Mouse (Mus musculus) megakaryocyte, embryonic 14.5 days (primary cell): ENCODE results near the gene Cdk5.

Experiments
- FLI1 ChIP-seq: IDR thresholded peaks from 2 replicates; pipeline ENCODE4 v1.6.1; 2012; ENCODE audit warnings: low read length, inconsistent platforms, mixed read lengths
- GATA1 ChIP-seq: IDR thresholded peaks from 3 replicates; pipeline ENCODE4 v1.6.1; 2012; ENCODE audit warnings: mixed read lengths, low read length, inconsistent platforms, borderline replicate concordance

DNA sequence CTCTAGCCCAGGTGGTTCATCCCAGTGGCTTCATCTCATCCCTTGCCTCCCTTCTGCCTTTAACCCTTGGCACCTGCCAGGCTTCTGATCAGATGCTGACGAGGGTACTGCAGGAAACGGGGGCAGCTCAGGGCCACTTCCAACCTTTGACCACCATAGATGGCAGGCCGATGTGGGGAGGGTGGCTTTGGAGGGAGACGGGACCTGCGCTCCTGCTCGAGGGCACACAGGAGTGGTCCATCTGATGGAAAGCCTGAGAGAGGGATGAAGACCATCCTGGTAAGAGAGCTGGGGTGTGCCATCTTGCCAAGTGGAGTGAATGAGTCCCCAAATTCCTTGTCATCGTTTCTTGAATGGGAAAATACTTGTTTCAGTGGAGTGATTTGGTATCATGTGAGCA is 19.9 kb upstream of the Cdk5 start:
- no peak for TF ChIP-seq GATA1
- TF ChIP-seq FLI1 = no peak
